Mouse (Mus musculus) liver, adult (tissue): ENCODE results near the gene Megf6.

Experiments
- GATA4 ChIP-seq: IDR thresholded peaks from 2 replicates; pipeline ENCODE4 v1.6.1; 2014; ENCODE audit warnings: mild to moderate bottlenecking, low read length; ENCODE audit not compliant: insufficient replicate concordance

Megf6 gene

DNA sequence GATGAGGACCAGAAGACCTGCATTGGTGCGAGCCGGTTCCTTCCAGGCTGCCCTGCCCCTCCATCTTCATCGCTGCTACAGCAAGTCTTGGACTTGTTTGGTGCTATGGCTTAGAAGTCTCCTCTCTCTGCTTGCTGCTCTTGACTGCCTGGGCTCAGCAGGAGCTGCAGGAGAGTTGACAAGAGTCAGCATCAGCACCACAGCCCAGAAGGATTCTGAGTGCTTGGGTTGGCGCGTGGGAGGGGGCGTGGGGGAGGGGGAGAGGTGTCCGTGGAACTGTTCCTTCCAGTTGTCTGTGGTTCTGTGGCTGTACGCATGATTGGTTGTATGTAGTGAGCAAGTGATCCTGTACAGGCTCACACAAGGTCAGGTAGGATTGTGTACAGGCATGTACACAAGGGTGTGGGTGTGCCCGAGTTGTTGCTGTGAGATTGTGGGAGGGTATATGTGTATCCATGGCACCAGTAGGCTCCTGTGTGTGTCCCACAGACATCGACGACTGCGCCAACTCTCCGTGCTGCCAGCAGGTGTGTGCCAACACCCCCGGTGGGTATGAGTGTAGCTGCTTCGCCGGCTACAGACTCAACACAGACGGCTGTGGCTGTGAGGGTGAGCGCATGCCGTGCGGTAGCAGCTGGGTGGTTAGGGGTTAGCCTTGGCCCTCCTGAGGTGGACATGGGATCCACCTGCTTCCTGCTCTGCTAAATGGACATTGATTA lies 82.2 kb downstream of the Megf6 start:
- no peak for TF ChIP-seq GATA4

DNA sequence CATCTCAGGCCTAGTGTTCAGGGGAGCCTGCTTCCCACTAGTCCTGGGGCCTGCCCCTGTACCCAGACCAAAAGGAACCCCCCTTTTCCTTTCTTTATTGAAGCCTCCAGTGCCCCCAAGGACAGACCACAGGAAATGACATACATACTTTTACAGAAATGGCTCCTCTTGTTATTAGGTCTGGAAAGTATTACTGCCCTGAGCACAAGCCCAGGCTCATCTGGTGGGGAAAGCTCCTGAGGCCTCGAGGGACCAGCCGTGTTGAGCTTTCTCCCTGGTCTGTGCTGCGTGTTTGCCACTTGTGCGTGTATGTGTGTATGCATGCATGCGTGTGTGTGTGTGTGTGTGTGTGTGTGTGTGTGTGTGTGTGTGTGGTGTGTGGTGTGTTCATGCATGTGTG lies 90.2 kb downstream of the Megf6 start:
- TF ChIP-seq GATA4, result no peak

DNA sequence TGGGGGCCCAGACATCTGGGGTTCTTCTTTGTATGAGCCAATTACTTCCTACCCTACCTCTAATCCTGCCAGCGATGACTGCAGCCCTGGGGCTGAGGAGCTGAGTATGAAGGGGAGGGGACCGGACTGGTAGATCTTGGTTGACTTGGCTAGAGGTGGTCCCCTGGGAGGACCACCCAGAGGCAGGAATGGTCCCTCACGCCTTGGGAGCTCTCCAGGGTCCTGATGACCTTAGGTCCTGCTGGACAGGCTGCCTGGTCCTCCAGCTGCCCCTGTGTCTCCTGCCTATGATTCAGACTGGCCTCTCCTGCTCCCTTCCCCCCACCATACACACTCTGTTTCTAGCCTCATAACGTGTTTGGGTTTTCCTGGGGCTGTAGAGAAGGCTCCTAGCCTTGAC lies 91.5 kb downstream of the Megf6 start:
- TF ChIP-seq GATA4, result no peak

GRCm38 (mm10) chr4:154267511-154267910 lies 97.0 kb downstream of the Megf6 start:
- no peak for TF ChIP-seq GATA4

- no peak for TF ChIP-seq GATA4
Observed at GRCm38 (mm10) chr4:154269520-154269919, 99.0 kb downstream of the Megf6 start.

- TF ChIP-seq GATA4, result no peak
Observed at GRCm38 (mm10) chr4:154273000-154273399, 102.5 kb downstream of the Megf6 start.

GRCm38 (mm10) chr4:154279481-154279880 lies 109.0 kb downstream of the Megf6 start:
- TF ChIP-seq GATA4, result no peak

DNA sequence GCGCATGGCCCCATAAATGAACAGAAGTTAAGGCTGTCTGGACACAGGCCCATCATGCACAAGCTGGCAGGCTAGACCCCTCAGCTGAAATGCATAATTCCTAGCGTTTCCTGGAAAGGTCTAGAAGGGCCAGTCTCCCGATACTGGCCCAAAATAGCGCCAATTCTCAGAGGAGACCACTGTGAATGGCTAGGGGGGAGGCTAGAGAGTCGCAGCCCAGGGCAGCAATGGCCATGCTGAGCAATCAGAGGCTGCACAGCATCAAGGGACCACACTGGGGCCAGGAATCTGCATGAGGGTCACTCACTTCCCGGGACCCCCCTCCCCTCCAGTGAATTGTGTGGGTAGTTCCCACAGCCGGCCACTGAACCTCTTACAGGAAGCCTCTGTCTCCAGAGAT lies 113.1 kb downstream of the Megf6 start:
- no peak for TF ChIP-seq GATA4

GRCm38 (mm10) chr4:154293735-154294201 lies 123.2 kb downstream of the Megf6 start:
- no peak for TF ChIP-seq GATA4

DNA sequence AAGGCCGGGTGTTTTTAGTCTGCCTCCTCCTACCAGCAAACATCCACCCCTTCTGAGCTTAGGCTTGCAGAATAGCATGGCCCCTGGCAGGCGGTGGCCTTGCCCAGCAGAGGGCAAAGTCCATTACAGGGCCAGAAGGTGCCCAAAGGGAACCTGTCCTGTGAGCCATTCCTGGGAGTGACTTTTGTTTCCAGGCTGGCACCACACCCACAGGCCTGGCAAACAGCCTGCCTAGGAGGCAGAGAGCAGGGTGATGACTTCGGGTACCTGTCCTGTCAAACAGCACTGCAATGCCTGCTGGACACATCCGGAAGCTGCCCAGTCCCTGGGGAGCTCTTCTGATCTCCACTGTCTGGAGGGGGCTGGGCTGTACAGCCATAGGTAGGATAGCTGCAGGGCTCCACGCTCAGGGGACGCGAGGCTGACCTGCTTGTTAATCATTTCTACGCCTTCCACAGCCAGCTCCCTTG lies 123.8 kb downstream of the Megf6 start:
- no peak for TF ChIP-seq GATA4

DNA sequence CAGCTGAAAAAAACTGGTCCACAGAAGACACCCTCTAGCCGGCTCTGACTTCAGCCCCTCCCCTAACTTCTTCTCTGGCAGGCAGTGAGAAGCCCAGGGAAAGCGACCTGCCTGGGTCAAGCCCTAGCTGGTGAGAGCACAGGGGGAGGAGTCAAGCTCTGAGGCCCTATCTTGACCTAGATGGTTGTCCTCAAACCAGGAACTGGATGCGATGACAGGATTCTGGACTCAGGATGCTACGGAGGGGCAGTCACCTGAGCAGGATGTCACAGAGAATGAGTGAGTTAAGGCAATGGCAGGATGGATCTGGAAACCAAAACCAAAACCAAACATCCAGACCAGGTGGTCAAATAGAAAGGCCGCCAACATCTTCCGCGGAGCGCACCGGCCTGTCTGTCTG lies 127.2 kb downstream of the Megf6 start:
- no peak for TF ChIP-seq GATA4

- no peak for TF ChIP-seq GATA4
Observed at GRCm38 (mm10) chr4:154299541-154300271, 129.2 kb downstream of the Megf6 start.

GRCm38 (mm10) chr4:154301466-154301881 lies 130.9 kb downstream of the Megf6 start, which contains the start of gene Arhgef16:
Gene Arhgef16, minus strand, starts transcription at chr4:154301676.
- no peak for TF ChIP-seq GATA4

GRCm38 (mm10) chr4:154309131-154309530 lies 138.6 kb downstream of the Megf6 start:
- no peak for TF ChIP-seq GATA4

DNA sequence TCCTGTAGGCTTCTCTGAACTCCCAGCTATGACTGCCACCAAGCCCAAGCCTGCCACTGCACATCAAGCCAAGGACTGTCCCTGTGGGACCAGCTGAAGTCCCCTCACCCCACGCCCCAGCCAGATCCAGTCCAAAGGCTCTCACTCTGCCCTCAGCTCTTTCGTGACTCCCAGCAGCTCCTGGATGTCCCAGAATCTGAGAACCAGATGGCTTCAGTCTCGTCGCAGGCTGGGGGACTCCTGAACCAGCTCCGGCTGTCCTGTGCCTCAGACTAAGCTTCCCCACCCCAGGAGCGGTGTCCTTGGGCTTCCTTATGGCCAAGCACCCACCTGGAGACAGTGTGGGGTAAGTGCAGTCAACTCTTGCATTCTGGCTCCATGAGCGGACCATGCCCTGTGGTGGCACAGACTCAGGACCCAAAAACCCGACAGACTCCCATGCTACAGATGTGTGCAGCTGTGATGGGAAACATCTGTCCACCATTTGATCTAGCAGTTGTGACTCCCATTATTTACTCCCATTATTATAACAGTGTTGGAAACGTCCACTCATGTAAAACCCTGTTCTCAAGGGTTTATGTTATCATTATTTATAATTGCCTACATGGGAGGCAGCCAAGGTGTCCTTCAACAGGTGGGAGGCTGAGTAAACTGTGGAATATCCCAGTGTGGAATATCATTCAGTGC lies 140.2 kb downstream of the Megf6 start:
- no peak for TF ChIP-seq GATA4
